16 mouse cellular contexts compared by ENCODE assay signal in the genomic region with DNA sequence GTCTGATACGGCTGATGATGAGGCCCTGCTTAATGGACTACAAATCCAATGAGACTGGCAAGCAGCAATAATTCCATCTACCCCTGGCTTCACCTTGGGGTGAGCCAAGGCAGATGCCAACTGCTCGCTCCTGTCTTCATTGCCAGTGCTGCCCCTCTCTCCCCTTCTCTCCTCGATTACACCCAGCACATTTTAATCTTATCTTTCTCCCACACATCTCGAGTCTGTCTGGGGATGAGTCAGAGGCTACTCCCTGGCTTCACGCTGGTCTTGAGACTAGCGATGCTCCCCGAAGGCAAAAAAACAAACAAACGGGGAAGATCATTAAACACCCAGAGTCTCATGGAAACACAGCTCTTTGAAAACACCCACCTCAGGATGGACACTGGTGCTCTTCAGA. TPM values are rescaled to one million over a fixed set of nuclear protein-coding genes. Genes with fewer than 3 reads are reported as not detected.
A peak's percentile ranks its signal among the peaks of the same experiment; 100 is the strongest.
DNase-seq lines count a peak whose midpoint lies in the region; ATAC-seq and TF ChIP-seq lines count a peak whose summit lies in the region.
"Had no signal": no experiment of that assay in that cellular context is flagged by ENCODE, and none has a peak within 500 bp of the region (broad histone marks: within the 10 kb centered on the region; RNA-seq: fewer than 3 reads in every experiment).

No protein-coding gene starts in this region.

- DNase-seq in heart, postnatal 0 days (ENCODE audit: low spot score) = peak; percentile 5
- DNase-seq in heart, adult 8-10 months (ENCODE audit: low spot score) = no peak
- DNase-seq in 3T3-L1 (ENCODE audit: low read depth, low spot score) (peak; percentile 54), MEL (ENCODE audit: low read depth, low spot score) (peak; percentile 73)
- DNase-seq in liver, embryonic 11.5 days (ENCODE audit: low spot score) = no peak
- DNase-seq in retina, postnatal 1 day = no peak
- no peak for DNase-seq in cerebellum, adult 11 months
- DNase-seq: forebrain, postnatal 0 days; heart, adult 18-20 months; kidney, postnatal 14 days; layer of hippocampus, postnatal 36 days; right cerebral cortex, postnatal 25 days had no signal

- peaks cover 13% of the 10 kb centered on the region for H3K36me3 ChIP-seq in heart, postnatal 0 days (replicated peaks; ENCODE audit: control insufficient read depth, insufficient read depth, low read length)
- H3K36me3 ChIP-seq in MEL (ENCODE audit: control insufficient read depth in 1 of 2, insufficient read depth in 2 of 2, low read length in 2 of 2) = peaks cover 20 to 41% of the 10 kb centered on the region in 2 experiments
- H3K36me3 ChIP-seq in liver, embryonic 11.5 days (ENCODE audit: control insufficient read depth, insufficient read depth, low read length) = peaks cover 14% of the 10 kb centered on the region; the same call in 1 of the 2 replicates
- 0 out of 2 replicates have a peak, but pooled peaks cover under 1% of the 10 kb centered on the region for H3K36me3 ChIP-seq in forebrain, embryonic 15.5 days
- H3K36me3 ChIP-seq: neural tube, embryonic 12.5 days had no signal

- no peaks in the 10 kb centered on the region for H3K9me3 ChIP-seq in heart, postnatal 0 days (replicated peaks; ENCODE audit: control insufficient read depth, low read length)
- no peaks in the 10 kb centered on the region for H3K9me3 ChIP-seq in MEL (replicated peaks; ENCODE audit: insufficient read depth, low read length)
- no peaks in the 10 kb centered on the region for H3K9me3 ChIP-seq in liver, embryonic 11.5 days (ENCODE audit: control insufficient read depth, low read length)
- no peaks in the 10 kb centered on the region for H3K9me3 ChIP-seq in forebrain, embryonic 15.5 days
- H3K9me3 ChIP-seq: midbrain, embryonic 13.5 days; neural tube, embryonic 12.5 days had no signal

- TF ChIP-seq EP300 in heart, postnatal 0 days (IDR thresholded peaks at IDR 0.05; ENCODE audit: low read depth) = no peak
- TF ChIP-seq EP300 in MEL (IDR thresholded peaks at IDR 0.05; ENCODE audit: low read depth in 1 of 2, low read length in 2 of 2) = peak; percentile 90 to 92

- ATAC-seq in heart, postnatal 0 days (ENCODE audit: insufficient read depth, low read depth) = no peak
- ATAC-seq in liver, embryonic 11.5 days (replicated peaks; ENCODE audit: low FRiP score) = peak; percentile 84
- ATAC-seq in forebrain, embryonic 15.5 days (replicated peaks) = no peak
- ATAC-seq: forebrain, postnatal 0 days; hindbrain, embryonic 16.5 days; midbrain, embryonic 13.5 days had no signal

- TF ChIP-seq POLR2A in MEL (IDR thresholded peaks at IDR 0.05; ENCODE audit: control insufficient read depth in 1 of 2, insufficient read depth in 1 of 2, low read depth in 1 of 2, low read length in 2 of 2, poor library complexity in 1 of 2) = no peak

- no peak overlapping the region for H3K27ac ChIP-seq in heart, postnatal 0 days (ENCODE audit: low read depth)
- H3K27ac ChIP-seq in MEL (ENCODE audit: control insufficient read depth, low read depth, low read length) = peak overlapping the region; percentile 52
- peak overlapping the region; percentile 74 for H3K27ac ChIP-seq in liver, embryonic 11.5 days (ENCODE audit: low read depth, low read length)
- H3K27ac ChIP-seq in forebrain, embryonic 15.5 days (replicated peaks) = no peak overlapping the region
- H3K27ac ChIP-seq: midbrain, embryonic 13.5 days; neural tube, embryonic 12.5 days had no signal

- no peak overlapping the region for H3K4me3 ChIP-seq in heart, postnatal 0 days (ENCODE audit: low read depth, low read length)
- no peak overlapping the region for H3K4me3 ChIP-seq in MEL (ENCODE audit: control insufficient read depth in 1 of 2, insufficient read depth in 1 of 2, low read depth in 2 of 2, low read length in 2 of 2)
- 0 out of 2 replicates have a peak overlapping the region, but pooled peaks have one; percentile 1 for H3K4me3 ChIP-seq in liver, embryonic 11.5 days (ENCODE audit: low read depth, low read length)
- no peak overlapping the region for H3K4me3 ChIP-seq in forebrain, embryonic 15.5 days
- H3K4me3 ChIP-seq: midbrain, embryonic 13.5 days; neural tube, embryonic 12.5 days had no signal

- no peak overlapping the region for H3K9ac ChIP-seq in heart, postnatal 0 days (replicated peaks; ENCODE audit: low read depth, low read length)
- no peak overlapping the region for H3K9ac ChIP-seq in MEL (ENCODE audit: control insufficient read depth, low read depth, low read length, poor library complexity, severe bottlenecking)
- H3K9ac ChIP-seq in liver, embryonic 11.5 days (ENCODE audit: low read depth, low read length) = peak overlapping the region; percentile 48
- no peak overlapping the region for H3K9ac ChIP-seq in forebrain, embryonic 15.5 days (replicated peaks)
- H3K9ac ChIP-seq: forebrain, postnatal 0 days; midbrain, embryonic 13.5 days; neural tube, embryonic 12.5 days had no signal

- H3K27me3 ChIP-seq in heart, postnatal 0 days (ENCODE audit: control insufficient read depth, insufficient read depth, low read length) = no peaks in the 10 kb centered on the region
- no peaks in the 10 kb centered on the region for H3K27me3 ChIP-seq in MEL (ENCODE audit: control insufficient read depth in 1 of 2, insufficient read depth in 2 of 2, low read length in 2 of 2)
- H3K27me3 ChIP-seq in liver, embryonic 11.5 days (replicated peaks; ENCODE audit: control insufficient read depth, insufficient read depth, low read length) = no peaks in the 10 kb centered on the region
- H3K27me3 ChIP-seq in forebrain, embryonic 15.5 days = no peaks in the 10 kb centered on the region
- H3K27me3 ChIP-seq: midbrain, embryonic 13.5 days; neural tube, embryonic 12.5 days had no signal

- TF ChIP-seq CTCF in heart, postnatal 0 days (IDR thresholded peaks at IDR 0.05; ENCODE audit: low read depth) = no peak
- TF ChIP-seq CTCF in MEL (IDR thresholded peaks at IDR 0.05 in 2 of 3, conservative IDR thresholded peaks at IDR 0.05 in 1 of 3; ENCODE audit: control insufficient read depth in 1 of 3, insufficient read depth in 1 of 3, low read depth in 2 of 3, low read length in 3 of 3, poor library complexity in 1 of 3, severe bottlenecking in 1 of 3) = no peak

- H3K79me2 ChIP-seq in MEL (ENCODE audit: control insufficient read depth, insufficient read depth, low read length, poor library complexity) = peaks cover 27% of the 10 kb centered on the region; the same call in 1 of the 2 replicates

- no peak overlapping the region for H3K4me2 ChIP-seq in heart, postnatal 0 days (ENCODE audit: low read depth, low read length)
- peak overlapping the region; percentile 48 for H3K4me2 ChIP-seq in liver, embryonic 11.5 days
- H3K4me2 ChIP-seq in forebrain, embryonic 15.5 days (replicated peaks) = no peak overlapping the region
- H3K4me2 ChIP-seq: midbrain, embryonic 13.5 days; neural tube, embryonic 12.5 days had no signal

- H3K4me1 ChIP-seq in heart, postnatal 0 days (ENCODE audit: control insufficient read depth, insufficient read depth) = peaks cover 17% of the 10 kb centered on the region
- H3K4me1 ChIP-seq in MEL (ENCODE audit: control insufficient read depth in 1 of 2, insufficient read depth in 2 of 2, low read length in 2 of 2) = peaks cover 26 to 30% of the 10 kb centered on the region in 2 experiments
- H3K4me1 ChIP-seq in liver, embryonic 11.5 days (replicated peaks; ENCODE audit: control insufficient read depth, insufficient read depth, low read length) = peaks cover 42% of the 10 kb centered on the region
- 0 out of 2 replicates have a peak, but pooled peaks cover 3% of the 10 kb centered on the region for H3K4me1 ChIP-seq in forebrain, embryonic 15.5 days
- H3K4me1 ChIP-seq: midbrain, embryonic 13.5 days; neural tube, embryonic 12.5 days had no signal

- 33% methylated on average over 8 of the region's 8 CpGs for WGBS in heart, postnatal 0 days
- 28% methylated on average over 8 of the region's 8 CpGs for WGBS in liver, embryonic 11.5 days
- WGBS in forebrain, embryonic 15.5 days = 89% methylated on average over 8 of the region's 8 CpGs

- TF ChIP-seq RAD21 in MEL (IDR thresholded peaks at IDR 0.05; ENCODE audit: low read depth, low read length) = no peak

TF ChIP-seq in MEL, 35 proteins besides CTCF, POLR2A, EP300 and RAD21 (continues in another document):
- TF ChIP-seq BHLHE40 (IDR thresholded peaks at IDR 0.05; ENCODE audit: borderline replicate concordance, low read depth, low read length) (0 out of 2 replicates have a peak, but pooled peaks have one; percentile 37), TBP (IDR thresholded peaks at IDR 0.05; ENCODE audit: low read depth, low read length) (no peak), ZMIZ1 (IDR thresholded peaks at IDR 0.05; ENCODE audit: low read depth, low read length) (no peak), TCF12 (IDR thresholded peaks at IDR 0.05; ENCODE audit: low read depth, low read length) (peak; percentile 88), NELFE (IDR thresholded peaks at IDR 0.05; ENCODE audit: low read depth, low read length) (no peak), MAZ (IDR thresholded peaks at IDR 0.05; ENCODE audit: low read depth, low read length) (no peak), KAT2A (conservative IDR thresholded peaks at IDR 0.05; ENCODE audit: low read depth, low read length) (no peak), CHD2 (IDR thresholded peaks at IDR 0.05; ENCODE audit: low read length) (no peak), MYC (IDR thresholded peaks at IDR 0.05; ENCODE audit: low read depth, low read length) (0 out of 2 replicates have a peak, but pooled peaks have one; percentile 37), HCFC1 (IDR thresholded peaks at IDR 0.05; ENCODE audit: low read depth, low read length) (no peak), GATA1 (IDR thresholded peaks at IDR 0.05; ENCODE audit: low read depth, low read length) (peak; percentile 91), MAFK (IDR thresholded peaks at IDR 0.05; ENCODE audit: borderline replicate concordance, low read depth, low read length) (peak; percentile 48; the same call in 1 of the 2 replicates), SMC3 (IDR thresholded peaks at IDR 0.05; ENCODE audit: low read depth, low read length) (no peak), ETS1 (IDR thresholded peaks at IDR 0.05; ENCODE audit: low read depth, low read length) (peak; percentile 91), RCOR1 (IDR thresholded peaks at IDR 0.05; ENCODE audit: low read depth, low read length) (peak; percentile 58), ZNF384 (IDR thresholded peaks at IDR 0.05; ENCODE audit: low read depth, low read length) (no peak)

RNA-seq across cellular contexts. Expression of a gene that starts 16.0 kb away (rescaled TPM):
- total RNA-seq in heart, postnatal 0 days (2014; rRNA removed; ENCODE audit: low replicate concordance) = 51.9 and 70.8 TPM in 2 replicates
- 5.4 and 6.5 TPM in 2 replicates for polyA plus RNA-seq in heart, postnatal 0 days (2015; fragmentation: Nextera tagmentation; extraction: Ambion mirVana)
- 10 to 100 TPM; 67.9 to 93.5 (median 80.4) TPM for total RNA-seq in heart, adult 8-10 months (2022)
- 21.0 and 31.8 TPM in 2 replicates for total RNA-seq in MEL (2012; rRNA removed)
- polyA plus RNA-seq in MEL (2012; ENCODE audit: insufficient read depth in 1 of 2, insufficient read length in 2 of 2, low read depth in 1 of 2, low replicate concordance in 2 of 2, missing spikeins in 1 of 2) = 100 to 1,000 TPM in 1 of 2 experiments, 10 to 100 TPM in 1; 27.2 to 103 TPM
- 11.7 and 12.3 TPM in 2 replicates for polyA plus RNA-seq in liver, embryonic 11.5 days (2014; fragmentation: Nextera tagmentation; extraction: Ambion mirVana)
- 4.6 and 5.3 TPM in 2 replicates for polyA plus RNA-seq in forebrain, embryonic 15.5 days (2015; fragmentation: Nextera tagmentation; extraction: Ambion mirVana)

Comparison
In these comparisons a context has a peak if more than half of its experiments do, and no peak if none do; other contexts are left out.
1. DNase-seq: peak in heart, postnatal 0 days (single experiment), 3T3-L1 (single experiment) and MEL (single experiment); none in heart, adult 8-10 months (single experiment), liver, embryonic 11.5 days (single experiment), retina, postnatal 1 day (single experiment) and cerebellum, adult 11 months (single experiment).
2. H3K27ac ChIP-seq: peak in MEL (single experiment) and liver, embryonic 11.5 days (single experiment); none in heart, postnatal 0 days (single experiment) and forebrain, embryonic 15.5 days (single experiment).